Mouse (Mus musculus): Measurements from ENCODE around the gene Spata2.

The Spata2 gene

DNA sequence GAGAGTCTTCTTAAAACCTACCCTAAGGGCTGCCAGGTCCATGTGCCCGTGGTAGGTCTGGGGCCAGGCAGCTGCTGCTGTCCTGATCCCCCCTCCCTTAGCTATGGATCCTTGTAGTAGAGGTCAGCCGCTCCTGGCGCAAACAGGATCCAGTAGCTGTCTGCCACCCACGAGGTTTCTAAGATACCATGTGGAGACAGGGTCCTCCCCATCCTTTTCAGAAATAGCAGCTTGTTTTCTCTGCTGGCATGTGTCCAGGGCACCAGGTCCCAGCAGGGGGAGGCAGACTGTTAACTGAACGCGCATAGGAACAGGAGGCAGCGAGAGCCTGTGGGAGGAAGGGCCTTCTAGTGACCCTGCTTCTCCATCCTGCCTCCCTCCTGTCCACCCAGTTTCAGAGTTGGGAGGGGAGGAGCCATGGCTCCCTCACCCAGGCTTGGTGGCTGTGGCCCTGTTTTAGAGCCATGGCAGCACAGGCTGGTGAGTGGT lies 16.4 kb downstream of the Spata2 start:
- TF ChIP-seq GATA4 (IDR thresholded peaks at IDR 0.05; ENCODE audit: insufficient replicate concordance, low read length): no peak

DNA sequence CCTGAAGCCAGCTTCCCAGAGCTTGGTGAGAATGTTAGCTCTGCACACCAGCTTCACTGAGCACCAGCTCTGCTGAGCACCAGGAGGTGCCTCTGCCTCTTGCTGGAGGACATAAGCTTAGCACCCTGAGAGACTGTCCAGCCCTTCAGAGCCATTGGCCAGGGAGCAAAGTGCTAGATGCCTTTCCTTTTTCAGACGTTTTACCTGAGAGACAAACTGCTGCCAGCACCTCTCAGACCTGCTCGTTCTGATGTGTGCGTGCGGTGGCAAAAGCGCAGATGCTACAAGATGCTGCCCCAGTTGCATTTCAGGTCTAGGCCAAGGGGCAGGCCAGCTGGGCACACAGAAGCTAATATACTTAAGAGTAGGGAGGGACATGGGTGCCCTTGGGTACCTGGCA lies 17.1 kb downstream of the Spata2 start:
- no peak for TF ChIP-seq GATA4 (IDR thresholded peaks at IDR 0.05; ENCODE audit: insufficient replicate concordance, low read length)

DNA sequence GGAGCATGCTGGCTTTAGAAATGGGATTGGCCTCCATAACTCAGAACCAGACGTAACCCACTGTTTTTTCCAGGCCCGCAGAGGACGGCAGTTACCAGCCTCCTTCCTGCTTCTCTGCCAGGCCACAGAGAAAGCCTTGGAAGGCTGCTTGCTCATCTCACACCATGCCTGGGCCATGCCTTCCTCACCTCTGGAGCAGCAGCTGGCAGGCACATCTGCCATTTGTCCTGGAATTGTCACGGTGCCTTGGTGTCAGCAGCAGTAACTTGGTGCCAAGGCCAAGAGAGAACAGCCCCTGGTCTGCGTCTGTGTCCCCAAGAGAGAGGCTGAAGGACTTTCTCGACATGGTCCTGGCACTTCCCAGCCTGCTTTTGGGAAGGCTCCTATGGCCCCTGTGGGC lies 18.5 kb downstream of the Spata2 start:
- TF ChIP-seq GATA4 (IDR thresholded peaks at IDR 0.05; ENCODE audit: insufficient replicate concordance, low read length): no peak

DNA sequence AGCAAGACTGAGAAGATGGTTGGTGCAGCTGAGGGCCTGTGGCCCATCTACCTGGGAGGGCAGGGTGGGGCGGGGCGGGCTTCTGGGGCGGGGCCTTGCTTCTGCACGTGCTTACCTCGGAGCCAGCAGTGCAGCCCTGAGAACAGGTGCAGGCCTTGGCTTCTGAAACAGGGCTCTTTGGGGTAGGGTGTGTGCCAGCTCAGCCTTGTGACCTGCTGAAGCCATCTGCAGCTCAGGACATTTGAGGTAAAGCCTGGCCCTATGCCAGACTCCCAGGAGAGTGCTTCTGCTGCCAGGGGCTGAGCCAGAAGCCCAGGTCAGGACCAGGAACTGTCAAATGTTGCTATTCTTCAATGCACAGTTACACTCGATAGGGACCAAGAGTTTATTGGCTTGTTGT lies 21.1 kb downstream of the Spata2 start:
- no peak for TF ChIP-seq GATA4 (IDR thresholded peaks at IDR 0.05; ENCODE audit: insufficient replicate concordance, low read length)

DNA sequence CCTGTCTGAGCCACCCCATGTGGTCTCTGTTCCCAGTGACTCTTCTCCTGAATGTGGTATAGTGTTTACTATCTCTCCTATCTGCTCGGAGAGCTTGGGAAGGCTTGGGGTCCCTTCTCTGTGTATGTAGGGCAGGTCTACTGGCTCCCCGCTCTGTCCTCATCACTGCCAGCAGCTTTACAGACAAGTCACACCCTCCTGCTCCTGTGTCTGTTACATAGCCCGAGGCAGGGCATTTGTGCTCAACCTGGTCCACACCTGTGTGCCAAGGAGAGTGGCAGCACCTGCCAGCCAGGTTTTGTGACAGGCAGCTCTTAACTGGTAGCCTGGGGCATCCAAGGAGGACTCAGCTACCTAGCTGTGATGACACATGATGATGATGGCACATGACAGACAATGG lies 22.1 kb downstream of the Spata2 start:
- TF ChIP-seq GATA4 (IDR thresholded peaks at IDR 0.05; ENCODE audit: insufficient replicate concordance, low read length): no peak

DNA sequence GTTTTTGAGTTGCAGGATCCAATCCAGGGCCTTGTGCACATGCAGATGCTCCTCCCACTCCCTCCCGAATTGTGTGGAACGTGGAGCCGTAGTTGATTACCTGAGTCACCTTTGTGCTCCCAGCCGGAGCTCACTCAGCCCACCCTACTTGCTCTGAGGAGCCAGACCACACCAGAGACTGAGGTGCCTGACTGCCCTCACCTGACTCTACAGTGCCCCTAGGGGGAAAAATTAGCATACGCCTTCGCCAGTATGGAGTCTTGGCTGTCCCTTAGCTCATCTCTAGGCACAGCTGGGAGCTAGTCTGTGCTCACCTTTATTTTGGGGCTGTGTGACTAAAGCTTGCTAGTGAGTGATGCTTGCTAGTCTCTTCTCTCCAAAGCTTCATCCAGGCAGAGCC lies 24.2 kb downstream of the Spata2 start:
- TF ChIP-seq GATA4 (IDR thresholded peaks at IDR 0.05; ENCODE audit: insufficient replicate concordance, low read length): no peak

DNA sequence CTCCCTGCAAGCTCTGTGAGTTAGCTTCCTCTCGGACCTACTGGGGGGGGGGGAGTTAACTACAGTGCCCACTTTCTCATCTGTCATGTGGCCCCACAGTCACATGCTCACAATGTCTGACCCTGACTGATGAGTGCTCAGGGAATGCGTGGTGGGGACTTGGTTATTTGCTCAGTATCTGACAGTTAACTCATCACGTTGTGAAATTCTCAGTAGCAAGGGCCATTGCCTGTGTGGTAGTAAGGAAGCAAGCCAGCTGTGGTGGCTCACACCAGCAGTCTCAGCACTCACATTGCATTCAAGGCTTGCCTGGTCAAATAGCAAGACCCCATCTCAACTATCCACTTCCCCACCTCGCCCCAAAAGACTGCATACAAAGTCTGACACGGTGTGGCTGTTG lies 25.5 kb downstream of the Spata2 start:
- TF ChIP-seq GATA4 (IDR thresholded peaks at IDR 0.05; ENCODE audit: insufficient replicate concordance, low read length): no peak

DNA sequence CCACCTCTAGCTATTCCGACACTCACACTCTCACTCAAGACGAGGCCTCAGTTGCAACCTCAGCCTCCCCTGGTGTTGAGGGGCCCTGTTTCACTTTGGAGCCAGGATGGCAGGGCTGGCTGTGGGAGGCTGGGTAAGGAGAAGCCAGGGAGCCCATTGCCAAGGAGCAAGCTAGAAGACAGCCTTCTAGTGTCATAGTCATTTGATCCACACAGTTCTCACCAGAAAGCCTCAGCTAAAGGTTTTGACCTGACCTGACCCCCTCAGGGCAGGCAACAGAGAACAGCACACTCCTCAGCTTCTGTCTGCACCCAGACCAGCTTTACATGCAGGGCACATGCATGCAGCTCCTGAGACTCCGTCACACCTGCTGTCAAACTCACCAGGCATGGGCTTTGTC lies 26.7 kb downstream of the Spata2 start:
- no peak for TF ChIP-seq GATA4 (IDR thresholded peaks at IDR 0.05; ENCODE audit: insufficient replicate concordance, low read length)

DNA sequence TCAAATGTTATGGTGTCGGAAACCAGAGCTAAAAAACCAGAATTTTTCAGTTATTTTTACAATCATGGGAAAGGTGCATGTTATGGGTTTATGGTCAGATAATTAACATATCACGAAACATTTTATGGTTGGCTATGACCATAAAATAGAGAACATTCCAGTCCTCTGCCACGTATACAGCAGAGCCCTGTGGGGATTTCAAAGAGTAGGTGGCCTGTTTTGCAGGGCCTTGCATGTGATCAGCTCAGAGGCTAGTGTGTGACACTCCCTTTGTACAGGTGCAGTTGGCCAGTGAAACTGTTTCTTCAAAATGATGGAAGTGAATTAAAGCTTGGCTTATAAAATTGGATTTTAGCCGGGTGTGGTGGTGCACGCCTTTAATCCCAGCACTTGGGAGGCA lies 28.9 kb downstream of the Spata2 start:
- no peak for TF ChIP-seq GATA4 (IDR thresholded peaks at IDR 0.05; ENCODE audit: insufficient replicate concordance, low read length)

DNA sequence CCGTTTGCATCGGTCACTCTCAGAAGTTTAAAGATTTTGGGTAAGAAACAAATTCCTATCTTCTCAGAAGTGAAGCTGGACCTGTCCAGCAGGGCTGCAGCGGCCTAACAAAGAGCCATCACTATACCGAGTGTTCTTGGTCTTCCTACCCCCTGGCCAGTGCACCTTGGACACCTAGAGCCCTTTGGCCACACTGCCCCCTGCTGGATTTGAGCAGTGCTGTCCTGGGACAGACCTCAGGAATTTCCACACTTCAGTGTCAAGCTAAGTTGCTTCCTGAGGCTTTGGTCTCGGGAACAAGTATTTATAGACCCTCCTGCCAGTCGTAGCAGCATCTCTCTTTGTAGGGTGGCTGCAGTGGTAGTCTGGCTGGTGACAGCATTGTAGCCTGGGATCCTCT lies 29.7 kb downstream of the Spata2 start:
- TF ChIP-seq GATA4 (IDR thresholded peaks at IDR 0.05; ENCODE audit: insufficient replicate concordance, low read length): no peak

DNA sequence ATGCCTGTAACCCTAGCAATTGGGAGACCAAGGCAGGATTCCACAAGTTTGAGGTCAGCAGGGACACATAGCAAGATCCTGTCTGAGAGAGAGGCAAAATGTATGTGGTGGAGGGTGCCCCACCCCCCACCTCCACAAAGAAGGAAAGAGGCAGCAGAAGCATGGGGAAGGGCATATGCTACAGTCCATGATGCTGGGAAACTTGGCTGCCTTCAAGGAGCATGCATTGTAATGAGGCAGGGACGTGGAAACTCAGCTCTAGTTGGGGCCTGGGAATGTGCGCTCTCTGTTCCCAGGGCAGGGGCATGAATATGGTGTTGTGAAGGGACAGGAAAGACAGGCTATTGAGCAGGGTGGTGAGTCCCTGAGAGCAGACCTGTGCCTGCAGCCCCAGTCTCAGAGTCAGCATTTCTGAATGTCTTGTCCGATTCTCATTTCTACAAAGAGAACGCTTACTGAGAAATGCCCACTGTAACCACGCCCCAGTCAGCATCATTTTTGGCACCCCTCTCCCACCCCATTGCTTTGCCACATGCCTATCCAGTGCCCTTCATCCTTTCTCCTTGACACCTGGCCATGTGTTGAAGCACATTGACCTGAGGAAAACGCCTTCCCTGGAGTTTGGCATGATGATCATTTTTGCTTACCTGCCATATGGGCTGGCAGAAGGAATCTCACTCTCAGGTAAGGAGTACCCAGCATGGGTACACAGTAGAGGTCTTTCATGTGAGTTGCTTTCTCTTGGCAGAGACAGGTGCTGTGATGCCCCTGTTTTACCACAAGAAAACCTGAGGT lies 33.4 kb downstream of the Spata2 start:
- TF ChIP-seq GATA4 (IDR thresholded peaks at IDR 0.05; ENCODE audit: insufficient replicate concordance, low read length): no peak

DNA sequence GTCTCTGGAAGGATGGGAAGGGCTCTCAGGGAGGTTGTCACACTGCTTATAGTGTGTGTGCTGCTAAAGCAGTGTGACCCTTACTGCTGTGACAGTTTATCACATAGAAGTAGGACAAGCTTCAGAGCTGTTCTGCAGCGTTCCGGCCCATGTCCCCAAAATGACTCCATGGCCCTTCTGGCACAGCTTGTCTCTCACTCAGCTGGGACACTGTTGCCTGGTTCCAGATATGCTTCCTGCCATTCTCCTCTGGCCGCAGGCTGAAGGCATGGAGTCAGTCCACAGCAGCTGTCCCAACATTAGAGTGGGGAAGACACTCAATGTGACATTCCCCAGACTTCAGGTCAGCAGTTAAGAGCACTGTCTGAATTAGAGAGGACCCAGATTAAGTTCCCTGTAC lies 34.1 kb downstream of the Spata2 start:
- TF ChIP-seq GATA4 (IDR thresholded peaks at IDR 0.05; ENCODE audit: insufficient replicate concordance, low read length): no peak

DNA sequence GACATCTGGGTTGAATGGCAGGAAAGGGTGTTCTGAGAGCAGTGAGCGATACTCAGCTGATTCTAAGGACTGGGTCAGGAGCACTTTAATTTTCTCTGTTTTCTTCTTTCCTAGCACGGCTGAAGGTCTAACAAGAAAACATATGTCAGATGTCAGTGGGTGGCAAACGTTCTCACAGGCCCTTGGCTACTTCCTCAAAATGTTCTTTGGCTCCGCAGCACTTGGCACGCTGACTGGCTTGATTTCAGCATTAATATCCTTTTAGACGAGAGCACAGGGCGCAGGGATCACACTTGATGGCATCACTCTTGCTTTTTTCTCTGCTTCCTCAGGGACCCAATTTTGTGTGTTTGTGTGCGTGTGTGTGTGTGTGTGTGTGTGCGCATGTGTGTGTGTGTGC lies 35.5 kb downstream of the Spata2 start:
- no peak for TF ChIP-seq GATA4 (IDR thresholded peaks at IDR 0.05; ENCODE audit: insufficient replicate concordance, low read length)

DNA sequence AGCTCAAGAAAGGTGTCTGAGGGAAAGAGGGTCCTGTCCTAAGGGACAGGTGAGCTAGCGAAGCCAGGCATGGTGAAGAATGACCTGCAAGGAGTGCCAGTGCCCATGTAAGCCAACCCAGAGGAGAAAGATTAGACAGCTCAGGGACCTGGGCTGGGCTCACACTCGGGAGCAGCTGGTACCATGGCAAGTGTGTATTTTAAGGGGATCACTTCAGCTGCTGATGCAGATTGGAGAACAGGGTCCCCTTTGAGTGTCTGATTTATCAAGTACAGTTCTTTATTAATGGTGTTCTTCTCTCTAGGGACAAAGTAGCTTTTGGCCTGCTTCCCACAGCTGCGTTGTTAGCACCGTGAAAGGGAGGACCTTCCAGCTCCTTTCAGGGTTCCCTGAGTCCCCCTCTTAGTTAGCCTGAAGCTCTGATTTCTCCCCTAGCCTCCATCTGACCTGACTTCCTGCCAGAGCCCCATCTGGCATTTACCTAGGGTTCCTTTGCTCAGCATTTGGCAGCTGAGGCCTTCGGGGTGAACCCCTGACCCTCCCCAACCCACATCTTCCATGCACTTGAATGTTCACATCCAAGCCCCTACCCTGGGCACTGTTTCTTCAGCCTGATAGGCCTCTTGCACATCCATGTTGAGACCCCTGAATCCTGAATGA lies 36.2 kb downstream of the Spata2 start:
- TF ChIP-seq GATA4 (IDR thresholded peaks at IDR 0.05; ENCODE audit: insufficient replicate concordance, low read length): no peak

DNA sequence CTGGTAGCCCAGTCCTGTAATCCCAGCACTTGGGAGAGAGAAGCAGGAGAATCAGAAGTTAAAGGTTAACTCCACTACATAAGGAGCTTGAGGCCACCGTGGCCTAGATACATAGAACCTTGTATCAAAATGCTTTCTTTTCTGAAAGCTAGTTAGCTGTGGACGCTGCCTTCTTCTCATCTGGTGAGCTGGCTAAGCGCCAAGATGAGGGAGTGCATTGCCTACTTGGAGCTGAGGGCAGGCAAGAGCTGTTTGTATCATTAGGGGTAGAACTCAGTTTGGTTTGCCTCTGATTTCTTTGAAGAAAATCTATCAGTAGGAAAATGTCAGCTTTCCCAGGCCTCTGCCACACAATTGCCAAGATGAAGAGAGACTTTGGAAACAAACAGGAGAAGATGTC lies 38.9 kb downstream of the Spata2 start:
- no peak for TF ChIP-seq GATA4 (IDR thresholded peaks at IDR 0.05; ENCODE audit: insufficient replicate concordance, low read length)

DNA sequence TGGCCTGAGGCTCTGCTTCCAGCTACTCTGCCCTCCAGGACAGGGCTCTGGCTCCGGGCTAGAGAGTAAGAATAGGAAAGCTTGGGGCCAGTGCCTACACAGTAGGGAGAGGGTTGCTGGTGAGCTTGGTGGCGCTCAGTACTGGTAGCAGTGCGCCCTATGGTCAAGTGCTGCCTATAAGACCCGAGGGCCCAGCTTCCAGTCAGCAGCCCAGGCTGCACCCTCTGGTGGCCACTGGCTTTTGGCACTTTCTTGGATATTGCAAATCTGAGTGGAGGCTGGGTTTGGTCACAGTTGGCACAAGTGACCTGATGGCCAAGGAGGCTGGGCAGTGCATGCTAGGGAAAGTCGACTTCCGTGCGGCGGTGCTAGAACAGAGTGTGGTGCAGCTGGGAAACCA lies 42.0 kb downstream of the Spata2 start:
- TF ChIP-seq GATA4 (IDR thresholded peaks at IDR 0.05; ENCODE audit: insufficient replicate concordance, low read length): no peak

Data from liver, adult (tissue).